Mouse (Mus musculus) liver, embryonic 14.5 days (tissue): Measurements from ENCODE around the gene Heatr5a. TPM values are rescaled to one million over a fixed set of nuclear protein-coding genes. Genes with fewer than 3 reads are reported as not detected.

ENCODE experiments used
- ATAC-seq: fragments of 200-750 bp; cut with Nextera tagmentation; 2 replicates; pipeline ENCODE4 v1.8.0; 2017; ENCODE audit warnings: moderate number of reproducible peaks, mild to moderate bottlenecking, moderate library complexity; ENCODE audit not compliant: insufficient read depth
- DNase-seq, 3 experiments: peaks; one replicate each; pipeline ENCODE4 v3.0.0-alpha.2; 2012 to 2013; ENCODE audit warnings: low read depth in 3 of 3, low spot score in 3 of 3
- H3K27ac ChIP-seq: fragments of 300-500 bp; sonication (generic); 2 replicates; pipeline ENCODE4 v1.5.1; 2014; ENCODE audit warnings: moderate library complexity, mild to moderate bottlenecking, control low read depth, inconsistent platforms
- H3K27me3 ChIP-seq: fragments of 300-500 bp; sonication (generic); 2 replicates; pipeline ENCODE4 v1.6.1; 2014; ENCODE audit warnings: mild to moderate bottlenecking, low read length, moderate library complexity; ENCODE audit not compliant: control insufficient read depth, insufficient read depth
- H3K36me3 ChIP-seq: fragments of 300-500 bp; sonication (generic); replicated peaks from 2 replicates; pipeline ENCODE4 v1.6.1; 2014; ENCODE audit warnings: low read depth; ENCODE audit not compliant: control insufficient read depth, insufficient read depth
- H3K4me1 ChIP-seq, 2 experiments: fragments of 200-500 bp in 1 of 2; fragments of 300-500 bp in 1 of 2; sonication (generic) in 1 of 2; replicated peaks; 2 replicates each; pipeline ENCODE4 v1.6.1; 2012 to 2014; ENCODE audit warnings: antibody characterized with exemption in 1 of 2, inconsistent platforms in 1 of 2, low read length in 1 of 2; ENCODE audit not compliant: control insufficient read depth in 2 of 2, insufficient read depth in 2 of 2
- H3K4me2 ChIP-seq: fragments of 300-500 bp; sonication (generic); 2 replicates; pipeline ENCODE4 v1.6.1; 2014; ENCODE audit warnings: low read depth, mild to moderate bottlenecking, control low read depth, moderate library complexity
- H3K4me3 ChIP-seq, 2 experiments: fragments of 200-500 bp in 1 of 2; fragments of 300-500 bp in 1 of 2; sonication (generic) in 1 of 2; 2 replicates each; pipeline ENCODE4 v1.5.1; 2012 to 2014; ENCODE audit warnings: low read depth in 2 of 2, low read length in 2 of 2, mild to moderate bottlenecking in 2 of 2, control low read depth in 1 of 2, inconsistent platforms in 1 of 2, moderate library complexity in 1 of 2; ENCODE audit not compliant: insufficient read depth in 1 of 2
- H3K9ac ChIP-seq: fragments of 300-500 bp; sonication (generic); replicated peaks from 2 replicates; pipeline ENCODE4 v1.6.1; 2014; ENCODE audit warnings: mild to moderate bottlenecking, control low read depth, moderate library complexity
- H3K9me3 ChIP-seq: fragments of 300-500 bp; sonication (generic); 2 replicates; pipeline ENCODE4 v1.6.1; 2016; ENCODE audit warnings: low read length, mixed read lengths; ENCODE audit not compliant: control insufficient read depth
- CTCF ChIP-seq: IDR thresholded peaks from 2 replicates; pipeline ENCODE4 v1.5.1; 2016; ENCODE audit warnings: antibody characterized with exemption, low read depth, control low read depth
- EP300 ChIP-seq: IDR thresholded peaks from 2 replicates; pipeline ENCODE4 v1.6.1; 2016; ENCODE audit warnings: antibody characterized with exemption, low read depth
- WGBS: fragments of 180-500 bp; shearing (Covaris S2); extraction: QIAGEN DNeasy Blood & Tissue Kit; methylation state at CpG from one replicate; pipeline ENCODE4 v1.1.7; 2014; ENCODE audit not compliant: insufficient replicate concordance; 5-methylcytosine and 5-hydroxymethylcytosine counted together
- polyA plus RNA-seq, 2 experiments: library from polyadenylated mRNA; depleted of rRNA in 1 of 2; stranded (reverse) in 1 of 2; unstranded in 1 of 2; fragments of >200 nt; fragmentation: Nextera tagmentation in 1 of 2; extraction: Ambion mirVana in 1 of 2; gene quantifications; 2 replicates each; pipeline versions ENCODE4 v1.2.1 to v1.2.3; 2012 to 2014

Gene Heatr5a
- polyA plus RNA-seq, 2 experiments = 5.6 to 8.2 TPM

GRCm38 (mm10) chr12:51830671-51831070 is 140.4 kb downstream of the Heatr5a start:
- Histone ChIP-seq H3K9me3 (no peaks in the 10 kb centered on the region), H3K27me3 (no peaks in the 10 kb centered on the region), H3K36me3 (peaks cover 12% of the 10 kb centered on the region), H3K9ac (peak overlapping the region; percentile 100), H3K4me1 (peaks cover 19 to 22% of the 10 kb centered on the region in 2 experiments), H3K4me2 (peak overlapping the region; percentile 95), H3K27ac (peak overlapping the region; percentile 94), H3K4me3 (peak overlapping the region; percentile 84 to 99)
- DNase-seq (no peak), ATAC-seq (no peak)
- no peak for TF ChIP-seq EP300
- TF ChIP-seq CTCF = no peak
- WGBS = 58% methylated on average over 1 of the region's 1 CpGs

- peak overlapping the region; percentile 94 for H3K27ac ChIP-seq
- peak overlapping the region; percentile 84 to 99 for H3K4me3 ChIP-seq
- H3K4me2 ChIP-seq = peak overlapping the region; percentile 95
- H3K9ac ChIP-seq = peak overlapping the region; percentile 100
- H3K9me3 ChIP-seq = no peaks in the 10 kb centered on the region
- H3K27me3 ChIP-seq = no peaks in the 10 kb centered on the region
- ATAC-seq (peak; percentile 31), DNase-seq (no peak)
- H3K4me1 ChIP-seq = peaks cover 19 to 20% of the 10 kb centered on the region in 2 experiments
- peaks cover 16% of the 10 kb centered on the region for H3K36me3 ChIP-seq
- TF ChIP-seq CTCF (no peak), EP300 (no peak)
- under 1% methylated on average over 12 of the region's 12 CpGs for WGBS
Observed at GRCm38 (mm10) chr12:51830077-51830402, 141.1 kb downstream of the Heatr5a start.

- under 1% methylated on average over 100 of the region's 114 CpGs for WGBS
- ATAC-seq (peak; percentile 86), DNase-seq (peak; percentile 76 to 79 (median 77))
Observed at GRCm38 (mm10) chr12:51829290-51830076, 141.6 kb downstream of the Heatr5a start, which contains the start of gene Hectd1. TSS of gene Hectd1 (minus strand) at chr12:51829536.

GRCm38 (mm10) chr12:51828716-51829289 is 142.3 kb downstream of the Heatr5a start:
- Histone ChIP-seq H3K9me3 (no peaks in the 10 kb centered on the region), H3K36me3 (peaks cover 27% of the 10 kb centered on the region), H3K4me2 (peak overlapping the region; percentile 95), H3K4me1 (peaks cover 22 to 24% of the 10 kb centered on the region in 2 experiments), H3K4me3 (peak overlapping the region; percentile 84 to 99), H3K27ac (peak overlapping the region; percentile 94), H3K27me3 (no peaks in the 10 kb centered on the region), H3K9ac (peak overlapping the region; percentile 100)
- TF ChIP-seq CTCF (no peak), EP300 (no peak)
- DNase-seq (peak in 1 of 3 experiments; percentile 39), ATAC-seq (peak; percentile 6)
- under 1% methylated on average over 66 of the region's 66 CpGs for WGBS

More at GRCm38 (mm10) chr12:51829290-51830076, 141.6 kb downstream of the Heatr5a start, which contains the start of gene Hectd1:
- H3K9me3 ChIP-seq = no peaks in the 10 kb centered on the region
- peak within 1 kb of the TSS; percentile 84 to 99 for H3K4me3 ChIP-seq
- peak within 1 kb of the TSS; percentile 95 for H3K4me2 ChIP-seq
- H3K36me3 ChIP-seq = peaks cover 21% of the 10 kb centered on the region
- TF ChIP-seq CTCF (no peak; the same call in 1 of the 2 replicates), EP300 (peak; percentile 72)
- H3K27me3 ChIP-seq = no peaks in the 10 kb centered on the region
- peaks cover 20 to 24% of the 10 kb centered on the region in 2 experiments for H3K4me1 ChIP-seq
- H3K27ac ChIP-seq = peak within 1 kb of the TSS; percentile 94
- H3K9ac ChIP-seq = peak within 1 kb of the TSS; percentile 100
